Mouse (Mus musculus) c-Kit-positive CD71-negative TER-119-negative erythroid progenitor cells, embryonic 14.5 days (primary cell): ENCODE measurements at regions not wholly inside any gene's neighbourhood (a gene's known extent, or its start where the extent isn't known, plus 50 kb on each side); places are given as distances from the start of the nearest gene placed in this dataset.
"Not testable (repeated sequence)": the region's sequence is repeated elsewhere in the genome, so short reads cannot be mapped to it uniquely, and the experiment has no call there.

Experiments used
- DNase-seq: peaks from one replicate; pipeline ENCODE4 v3.0.0-alpha.2; 2013; ENCODE audit warnings: low read depth

DNA sequence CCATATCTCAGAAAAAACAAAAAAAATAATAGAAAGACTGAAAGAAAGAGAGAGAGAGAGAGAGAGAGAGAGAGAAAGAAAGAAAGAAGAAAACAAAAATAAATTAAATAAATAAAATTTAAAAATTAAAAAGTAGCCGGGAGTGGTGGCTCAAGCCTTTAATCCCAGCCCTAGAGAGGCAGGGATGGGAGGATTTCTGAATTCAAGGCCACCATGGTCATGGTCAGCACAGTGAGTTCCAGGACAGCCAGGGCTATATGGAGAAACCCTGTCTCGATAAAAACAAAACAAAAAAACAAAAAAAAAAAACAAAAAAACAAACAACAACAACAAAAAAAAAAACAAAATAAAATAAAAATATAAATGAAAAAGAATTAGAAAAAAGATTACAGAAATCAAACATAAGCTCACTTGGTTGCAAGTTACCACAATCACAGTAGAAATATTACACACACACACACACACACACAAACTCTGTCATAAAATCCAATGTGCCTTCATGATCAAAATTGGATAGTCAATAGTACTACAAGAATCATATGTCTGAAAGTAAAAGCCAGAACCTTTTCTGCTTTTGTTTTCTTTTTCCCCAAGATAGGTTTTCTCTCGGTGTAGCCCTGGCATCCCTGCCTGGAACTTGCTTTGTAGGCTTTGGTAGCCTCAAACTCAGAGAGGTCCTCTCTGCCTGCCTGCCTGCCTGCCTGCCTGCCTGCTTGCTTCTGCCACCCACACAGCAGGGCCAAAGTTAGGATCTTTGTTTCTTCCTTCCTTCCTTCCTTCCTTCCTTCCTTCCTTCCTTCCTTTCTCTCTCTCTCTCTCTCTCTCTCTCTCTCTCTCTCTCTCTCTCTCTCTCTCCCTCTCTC is 476.1 kb upstream of the Olfr161 start:
- peak; percentile 24 for DNase-seq

DNA sequence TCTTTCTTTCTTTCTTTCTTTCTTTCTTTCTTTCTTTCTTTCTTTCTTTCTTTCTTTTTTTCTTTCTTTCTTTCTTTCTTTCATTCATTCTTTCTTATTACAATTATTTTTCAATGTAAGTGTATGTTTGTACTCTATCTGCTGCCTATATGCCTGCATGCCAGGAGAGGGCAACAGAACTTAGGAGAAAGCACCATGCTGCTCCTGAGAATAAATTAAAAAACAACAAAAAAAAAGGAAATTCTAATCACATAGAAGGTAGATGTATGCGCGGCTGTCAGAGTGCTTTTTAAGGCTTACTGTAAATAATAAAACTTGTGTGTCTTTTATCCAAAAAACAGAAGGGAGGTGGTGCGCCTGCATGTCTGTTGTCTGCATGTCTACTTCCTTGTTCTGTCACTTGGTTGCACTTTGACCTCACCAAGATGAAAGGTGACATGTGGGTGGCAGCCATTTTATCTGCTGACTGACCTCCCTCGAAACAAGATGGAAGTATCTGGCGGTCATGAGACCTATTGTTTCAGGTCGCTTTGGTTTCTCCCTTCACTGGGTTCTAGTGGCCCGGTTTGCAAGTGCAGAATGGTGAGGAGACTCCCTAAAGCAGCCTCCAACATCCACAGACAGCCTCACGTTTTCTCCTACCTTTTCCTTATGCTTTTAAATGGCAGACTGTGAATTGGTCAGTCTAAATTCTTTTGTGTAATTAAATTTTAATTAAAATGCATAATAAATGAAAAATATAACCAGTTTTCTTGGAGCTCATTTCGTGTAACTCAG is 475.3 kb upstream of the Olfr161 start:
- peak; percentile 54 for DNase-seq

DNA sequence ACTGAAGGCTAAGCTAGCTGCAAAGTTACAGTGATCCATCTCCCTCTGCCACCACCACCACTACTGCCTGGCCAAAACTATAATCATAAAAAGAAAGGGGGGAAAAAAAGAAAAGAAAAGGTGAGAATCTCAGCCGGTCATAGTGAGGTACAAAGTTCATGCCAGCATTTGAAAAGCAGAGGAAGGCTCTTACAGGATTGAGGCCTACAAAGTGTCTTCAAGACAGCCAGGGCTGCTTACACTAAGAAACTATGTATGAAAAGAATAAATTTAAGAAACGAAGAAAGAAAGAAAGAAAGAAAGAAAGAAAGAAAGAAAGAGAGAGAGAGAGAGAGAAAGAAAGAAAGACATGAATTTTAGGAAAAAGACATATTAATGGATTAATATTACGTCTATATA is 474.7 kb upstream of the Olfr161 start:
- peak; percentile 23 for DNase-seq

DNA sequence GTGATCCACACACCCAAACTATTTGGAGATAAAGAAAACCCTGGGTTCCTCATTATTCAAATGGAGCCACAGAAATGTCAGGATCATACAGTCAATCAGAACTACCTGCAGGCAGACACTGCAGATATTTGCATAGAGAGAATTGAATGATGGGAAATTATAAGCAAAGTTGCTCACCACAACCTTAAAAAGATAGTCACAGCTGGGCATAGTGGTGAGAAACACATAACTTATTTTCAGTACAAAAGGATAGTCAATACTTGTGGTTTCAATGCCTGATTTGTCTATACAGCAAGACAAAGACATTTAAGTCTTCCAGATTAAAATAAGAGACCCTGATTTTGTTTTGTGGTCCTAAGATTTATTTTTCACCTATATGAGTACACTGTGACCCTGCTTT is 469.6 kb upstream of the Olfr161 start:
- DNase-seq, result not testable (repeated sequence)

DNA sequence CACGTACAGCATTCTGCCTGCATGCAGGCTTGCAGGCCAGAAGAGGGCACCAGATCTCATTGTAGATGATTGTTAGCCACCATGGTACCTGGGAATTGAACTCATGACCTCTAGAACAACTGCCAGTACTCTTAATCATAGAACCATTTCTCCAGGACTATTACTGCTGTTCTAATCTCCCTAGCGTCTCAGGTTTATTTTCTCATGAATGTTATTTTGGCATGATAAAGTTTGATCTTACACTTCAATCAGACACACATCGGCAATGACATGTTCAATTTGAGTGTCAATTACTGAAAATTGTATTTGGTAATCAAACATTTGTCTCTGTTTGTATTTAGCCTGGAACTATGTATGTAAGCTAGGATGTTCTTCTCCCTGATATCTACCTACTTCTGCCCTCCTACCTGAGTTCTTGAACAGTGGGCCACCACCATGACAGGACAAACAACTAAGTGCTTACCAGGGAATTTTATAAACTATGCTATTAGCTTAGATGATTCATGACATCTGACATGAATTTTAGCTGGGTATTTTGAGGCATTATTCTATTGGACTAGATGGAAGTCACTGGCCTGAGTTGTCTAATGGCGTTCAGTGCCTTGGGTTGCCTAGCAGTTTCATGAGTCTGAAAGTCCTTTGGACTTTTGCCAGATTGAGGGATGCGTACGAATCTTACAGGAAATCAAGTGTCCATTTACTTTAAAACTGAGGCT is 468.5 kb upstream of the Olfr161 start:
- not testable (repeated sequence) for DNase-seq

DNA sequence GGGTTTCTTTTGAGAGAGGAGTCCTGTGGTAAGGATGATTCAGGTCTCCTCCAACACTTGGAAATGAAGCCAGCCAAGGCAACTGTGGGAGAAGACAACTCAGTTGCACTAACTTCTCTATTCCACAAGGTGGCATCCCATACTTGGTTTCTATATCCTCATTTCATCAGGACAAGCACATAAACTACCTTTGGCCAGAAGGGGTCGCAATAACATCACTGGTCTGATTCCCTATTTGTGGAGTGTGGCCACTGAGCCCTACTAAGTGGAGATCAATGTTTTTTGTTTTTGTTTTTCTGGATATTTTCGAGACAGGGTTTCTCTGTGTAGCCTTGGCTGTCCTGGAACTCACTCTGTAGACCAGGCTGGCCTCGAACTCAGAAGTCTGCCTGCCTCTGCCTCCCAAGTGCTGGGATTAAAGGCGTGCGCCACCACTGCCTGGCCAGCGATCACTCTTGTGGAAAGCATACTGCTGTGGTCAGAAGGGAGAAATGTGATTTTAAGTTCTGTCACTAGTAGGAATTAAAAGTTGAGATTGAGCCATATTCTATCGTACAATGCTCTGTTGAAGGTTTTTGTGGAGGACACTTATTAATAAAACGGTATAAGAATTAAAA is 467.9 kb upstream of the Olfr161 start:
- DNase-seq, result peak; percentile 35

DNA sequence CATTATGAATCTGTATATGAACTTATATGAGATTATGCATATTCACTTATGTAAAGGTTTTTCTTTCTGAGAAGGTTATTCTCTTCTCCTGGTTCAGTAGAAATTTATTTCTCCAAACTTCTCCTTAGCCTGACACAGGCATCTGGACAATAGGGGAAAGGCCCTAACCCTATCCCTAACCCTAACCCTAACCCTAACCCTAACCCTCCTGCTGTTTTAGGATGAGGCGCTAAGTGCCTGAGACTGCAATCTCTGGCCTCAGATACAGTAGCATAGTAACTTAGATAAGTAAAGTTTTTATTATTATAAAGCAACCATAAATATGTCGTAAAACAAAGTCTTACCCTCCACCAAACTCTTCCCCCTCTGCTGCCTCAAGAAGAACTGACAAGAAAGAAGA is 463.5 kb upstream of the Olfr161 start:
- not testable (repeated sequence) for DNase-seq
